Mouse (Mus musculus) neural tube, embryonic 10.5 days (tissue): Measurements from ENCODE around the gene C130073F10Rik.
"Not testable (repeated sequence)": the region's sequence is repeated elsewhere in the genome, so short reads cannot be mapped to it uniquely, and the experiment has no call there.

Experiments
- DNase-seq: peaks from one replicate; pipeline ENCODE4 v3.0.0-alpha.2; 2017; ENCODE audit warnings: low spot score; ENCODE audit errors: extremely low spot score

Gene C130073F10Rik

DNA sequence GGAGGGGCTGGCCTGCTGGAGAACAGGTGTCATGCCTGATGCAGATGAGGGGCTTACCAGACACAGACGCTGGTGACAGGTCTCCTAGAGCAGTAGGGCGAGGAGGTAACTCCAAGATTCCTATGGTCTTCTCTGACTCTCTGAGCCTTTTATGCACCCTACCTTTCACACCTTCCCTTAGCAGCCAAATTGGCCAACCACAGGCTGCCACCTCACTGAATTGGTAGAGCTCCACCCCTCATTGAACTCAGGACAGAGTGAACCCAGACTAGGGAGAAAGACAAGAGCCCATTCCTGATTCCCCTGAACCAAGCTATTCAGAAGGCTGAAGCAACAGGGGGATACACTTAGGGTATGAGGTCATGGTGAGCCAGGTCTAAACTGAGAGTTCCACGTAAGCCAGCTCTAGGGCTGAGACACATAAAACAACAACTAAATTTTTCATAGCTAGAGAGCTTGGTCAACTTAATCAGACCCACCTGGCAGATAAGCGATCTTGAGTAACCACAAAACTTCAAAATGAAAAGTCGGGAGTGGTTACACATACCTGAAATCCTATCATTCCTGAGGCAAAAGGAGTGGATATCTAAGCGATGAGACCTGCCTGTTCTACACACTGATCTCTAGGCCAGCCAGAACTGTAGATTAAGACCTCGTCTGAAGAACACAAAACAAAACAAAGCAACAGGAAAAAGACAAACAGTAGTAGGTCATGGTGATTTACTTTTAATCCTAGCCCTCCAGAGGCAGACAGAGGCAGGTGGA, at the start of gene C130073F10Rik:
Gene C130073F10Rik, minus strand, starts transcription at position 134 of the 765 bp plus-strand sequence.
- no peak for DNase-seq

DNA sequence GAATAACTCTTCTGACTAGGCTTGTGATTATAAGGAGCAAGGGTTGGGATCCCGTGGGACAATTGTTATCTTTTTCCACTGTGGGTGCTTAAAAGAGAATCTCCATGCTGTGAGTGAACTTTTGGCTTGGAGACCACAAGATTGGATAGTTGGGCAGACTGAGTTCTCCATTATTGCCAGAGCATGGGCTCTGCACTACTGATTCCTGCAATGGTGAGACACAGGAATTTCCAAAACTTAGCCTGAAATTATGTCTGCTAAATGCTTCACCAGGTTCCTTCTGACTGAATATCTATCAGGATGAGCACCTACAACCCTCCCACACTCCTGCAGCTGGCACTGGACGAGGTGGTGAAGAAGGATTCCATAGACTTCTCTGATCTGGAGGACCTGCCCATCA, 46.5 kb upstream of the C130073F10Rik start, which contains the start of gene Gm12794:
Gene Gm12794, plus strand, starts transcription at position 301 of the 400 bp plus-strand sequence.
- not testable (repeated sequence) for DNase-seq

DNA sequence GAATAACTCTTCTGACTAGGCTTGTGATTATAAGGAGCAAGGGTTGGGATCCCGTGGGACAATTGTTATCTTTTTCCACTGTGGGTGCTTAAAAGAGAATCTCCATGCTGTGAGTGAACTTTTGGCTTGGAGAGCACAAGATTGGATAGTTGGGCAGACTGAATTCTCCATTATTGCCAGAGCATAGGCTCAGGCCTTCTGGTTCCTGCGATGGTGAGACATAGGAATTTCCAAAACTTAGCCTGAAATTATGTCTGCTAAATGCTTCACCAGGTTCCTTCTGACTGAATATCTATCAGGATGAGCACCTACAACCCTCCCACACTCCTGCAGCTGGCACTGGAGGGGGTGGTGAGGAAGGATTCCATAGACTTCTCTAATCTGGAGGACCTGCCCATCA, 15.2 kb upstream of the C130073F10Rik start, which contains the start of gene Gm12800:
Gene Gm12800, plus strand, starts transcription at position 301 of the 400 bp plus-strand sequence.
- DNase-seq, result not testable (repeated sequence)

DNA sequence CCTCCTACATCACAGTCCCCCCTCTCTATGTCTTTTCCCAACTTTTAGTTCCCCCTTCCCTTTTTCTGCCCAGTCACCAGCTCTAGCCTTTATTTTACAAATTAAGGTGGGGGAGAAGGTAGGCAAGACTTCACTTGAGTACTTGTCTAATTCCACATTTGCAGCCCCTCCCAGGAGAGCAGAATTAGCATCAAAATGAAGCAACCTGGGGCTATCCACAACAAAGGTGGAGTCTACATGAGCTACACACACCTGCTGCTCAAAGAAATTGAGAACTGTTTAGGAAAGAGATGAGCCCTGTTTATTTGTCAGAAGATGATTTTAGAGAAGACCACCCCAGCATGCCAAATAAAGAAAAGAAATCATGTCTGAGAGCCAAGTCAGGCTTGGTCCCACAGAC, 4.2 kb downstream of the C130073F10Rik start:
- DNase-seq, result no peak

DNA sequence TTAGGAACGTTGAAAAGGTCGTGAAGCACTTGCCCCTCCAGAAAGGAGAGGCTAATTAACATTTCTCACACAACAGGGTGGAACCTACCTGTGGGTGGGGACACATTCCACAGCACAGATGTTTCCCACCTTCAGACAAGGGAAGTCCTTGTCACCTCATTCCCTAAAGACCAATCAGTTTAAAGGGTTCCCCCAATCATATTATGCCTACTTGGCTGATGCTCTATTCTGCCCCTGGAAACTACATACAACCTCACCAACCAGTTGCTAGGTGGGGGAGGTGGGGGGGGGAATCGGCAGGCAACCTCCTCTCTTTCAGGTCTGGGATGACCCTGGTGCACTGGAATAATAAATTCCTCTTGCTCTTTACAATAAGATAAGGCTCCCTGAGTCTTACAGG, 9.9 kb downstream of the C130073F10Rik start:
- DNase-seq, result no peak

DNA sequence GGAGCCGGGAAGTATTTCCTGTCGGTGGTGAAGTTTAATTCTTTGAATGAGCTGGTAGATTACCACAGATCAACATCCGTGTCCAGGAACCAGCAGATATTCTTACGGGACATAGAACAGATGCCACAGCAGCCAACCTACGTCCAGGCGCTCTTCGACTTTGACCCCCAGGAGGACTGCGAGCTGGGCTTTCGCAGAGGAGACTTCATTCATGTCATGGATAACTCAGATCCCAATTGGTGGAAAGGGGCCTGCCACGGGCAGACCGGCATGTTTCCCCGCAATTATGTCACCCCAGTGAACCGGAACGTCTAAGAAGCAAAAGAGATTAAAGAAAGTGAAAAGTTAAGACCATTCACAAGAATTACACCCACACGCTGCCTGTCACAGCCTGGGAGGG, 17.9 kb downstream of the C130073F10Rik start:
- DNase-seq, result not testable (repeated sequence)

DNA sequence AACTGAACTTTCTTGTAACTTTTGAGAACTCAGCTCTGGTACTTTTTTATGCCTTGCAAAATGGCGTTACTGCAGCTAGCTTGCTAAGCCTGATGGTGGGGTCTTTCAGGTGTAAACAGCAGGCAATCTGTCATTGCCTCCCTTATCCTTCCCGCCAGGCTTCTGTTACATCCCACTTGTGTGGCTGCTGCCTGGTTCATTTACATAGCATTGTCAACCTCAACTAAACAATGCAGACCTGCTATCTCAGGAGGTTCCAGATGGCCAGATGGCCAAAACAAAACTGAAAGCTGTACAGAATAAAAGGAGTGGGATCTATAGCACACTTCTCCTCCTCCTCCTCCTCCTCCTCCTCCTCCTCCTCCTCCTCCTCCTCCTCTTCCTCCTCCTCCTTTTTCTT, 21.6 kb downstream of the C130073F10Rik start:
- DNase-seq, result not testable (repeated sequence)

DNA sequence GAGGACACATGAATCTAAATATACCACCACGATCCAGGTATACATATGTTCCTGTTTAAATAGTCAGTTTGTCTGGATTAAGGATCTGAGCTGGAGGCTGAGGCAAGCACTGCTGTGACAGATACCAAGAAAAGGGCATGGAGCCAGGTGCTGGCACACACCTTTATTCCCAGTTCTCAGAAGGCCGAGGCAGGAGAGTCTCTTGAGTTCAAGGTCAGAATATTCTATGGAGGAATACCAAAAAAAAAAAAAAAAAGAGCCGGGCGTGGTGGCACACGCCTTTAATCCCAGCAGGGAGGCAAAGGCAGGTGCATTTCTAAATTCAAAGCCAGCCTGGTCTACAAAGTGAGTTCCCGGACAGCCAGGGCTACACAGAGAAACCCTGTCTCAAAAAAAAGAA, 31.3 kb downstream of the C130073F10Rik start:
- no peak for DNase-seq

DNA sequence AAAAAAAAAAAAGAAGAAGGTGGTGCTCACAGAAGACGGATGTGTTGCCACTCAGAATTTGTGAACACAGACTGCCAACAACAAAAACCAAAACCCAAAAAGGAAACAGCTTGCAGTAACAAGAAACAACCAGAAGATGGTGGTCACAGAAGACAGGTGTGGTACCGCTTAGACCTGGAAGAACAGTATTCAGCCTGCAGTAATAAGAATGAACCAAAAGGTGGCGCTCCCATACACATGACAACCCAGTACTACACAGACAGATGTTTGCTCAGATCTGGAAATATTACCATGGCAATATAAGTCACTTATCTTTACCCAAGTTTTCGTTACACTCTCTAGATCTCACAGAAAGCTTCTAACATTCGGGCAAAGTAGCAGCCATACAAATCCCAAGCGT, 32.7 kb downstream of the C130073F10Rik start:
- DNase-seq, result no peak

DNA sequence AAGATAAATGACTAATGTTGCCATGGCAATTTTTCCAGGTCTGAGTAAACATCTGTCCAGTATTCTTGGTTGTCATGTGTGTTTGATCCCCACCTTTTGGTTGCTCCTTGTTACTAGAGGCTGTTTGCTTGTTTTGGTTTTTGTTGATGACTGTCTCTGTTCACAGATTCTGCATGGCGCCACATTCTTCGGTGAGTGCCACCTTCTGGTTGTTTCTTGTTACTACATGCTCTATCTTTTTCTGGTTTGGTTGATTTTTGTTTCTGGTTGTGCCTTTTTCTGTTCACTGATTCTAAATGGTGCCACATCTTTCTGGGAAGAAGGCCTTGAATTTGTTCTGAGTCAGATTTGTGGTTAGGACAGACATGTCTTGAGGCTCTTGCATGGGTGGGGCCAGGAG, 42.7 kb downstream of the C130073F10Rik start:
- DNase-seq, result no peak

DNA sequence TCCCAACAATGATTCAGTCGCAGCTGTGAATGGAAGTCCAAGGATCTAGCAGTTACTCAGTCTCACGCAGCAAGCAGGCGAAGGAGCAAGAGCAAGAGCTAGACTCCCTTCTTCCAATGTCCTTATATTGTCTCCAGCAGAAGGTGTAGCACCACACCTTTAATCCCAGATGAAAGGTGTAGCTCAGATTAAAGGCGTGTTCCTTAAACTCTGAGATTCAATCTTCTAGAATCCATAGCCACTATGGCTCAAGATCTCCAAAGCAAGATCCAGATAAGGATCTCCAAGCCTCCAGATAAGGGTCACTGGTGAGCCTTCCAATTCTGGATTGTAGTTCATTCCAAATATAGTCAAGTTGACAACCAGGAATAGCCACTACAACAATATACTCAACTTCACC, 49.7 kb downstream of the C130073F10Rik start, which contains the start of gene B020004J07Rik:
Gene B020004J07Rik, minus strand, starts transcription at position 101 of the 400 bp plus-strand sequence.
- DNase-seq, result not testable (repeated sequence)
